Mouse (Mus musculus) lung, postnatal 10 days (tissue): ENCODE measurements at regions not wholly inside any gene's neighbourhood (a gene's known extent, or its start where the extent isn't known, plus 50 kb on each side); places are given as distances from the start of the nearest gene placed in this dataset.

Experiments
- DNase-seq: peaks from one replicate; pipeline ENCODE4 v3.0.0; 2021

DNA sequence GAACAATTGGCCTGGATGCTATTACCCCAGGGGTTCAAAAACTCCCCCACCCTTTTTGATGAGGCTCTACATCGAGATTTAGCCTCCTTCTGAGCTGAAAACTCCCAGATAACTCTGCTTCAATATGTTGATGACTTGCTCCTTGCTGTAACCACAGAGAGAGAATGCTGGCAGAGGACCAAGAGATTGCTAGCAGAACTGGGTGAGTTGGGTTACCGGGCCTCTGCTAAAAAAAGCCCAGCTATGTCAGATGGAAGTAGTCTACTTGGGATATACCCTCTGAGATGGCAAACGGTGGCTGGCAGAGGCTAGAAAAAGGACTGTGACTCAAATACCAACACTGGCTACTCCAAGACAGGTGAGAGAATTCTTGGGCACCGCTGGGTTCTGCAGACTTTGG is 63.9 kb upstream of the Gm906 start:
- peak; percentile 9 for DNase-seq

DNA sequence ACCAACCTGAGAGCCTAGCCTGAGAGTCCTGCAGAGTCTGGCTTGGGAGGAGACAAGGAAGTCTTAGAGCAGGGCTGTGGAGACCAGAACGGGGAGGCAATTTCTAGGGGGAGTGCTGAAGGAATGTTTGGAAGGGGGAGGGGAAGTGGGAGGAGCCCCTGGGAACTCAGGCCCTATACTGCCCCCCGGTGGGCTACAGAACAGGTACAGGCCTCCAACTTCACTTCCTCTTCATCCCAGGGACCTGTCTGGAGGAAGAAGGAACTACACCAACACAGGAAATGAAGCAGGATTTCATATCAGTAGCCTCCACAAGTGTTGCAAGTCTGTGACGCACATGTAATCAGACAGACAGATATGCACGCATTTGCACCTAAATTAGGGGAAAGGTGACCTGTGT is 72.4 kb upstream of the Gm906 start:
- DNase-seq: peak; percentile 11

DNA sequence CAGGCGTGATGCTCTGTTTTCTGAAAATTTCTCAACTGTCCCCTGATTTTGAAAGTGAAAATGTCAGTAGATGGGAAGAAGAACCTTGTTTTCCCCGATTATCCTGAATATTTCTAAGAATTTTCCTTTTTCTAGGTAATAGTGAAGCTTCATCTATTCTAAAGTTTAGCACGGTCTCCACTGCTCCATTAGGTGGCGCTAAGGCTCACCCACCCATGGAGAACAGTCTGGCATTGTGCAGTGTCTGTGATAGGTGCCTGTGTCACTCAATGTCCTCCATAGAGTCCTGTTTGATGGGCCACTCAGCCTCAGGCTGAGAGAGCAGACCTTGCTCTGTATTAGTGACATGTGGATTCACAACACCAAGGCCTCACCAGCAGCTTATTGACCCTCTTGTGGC is 78.5 kb upstream of the Gm906 start:
- no peak for DNase-seq

DNA sequence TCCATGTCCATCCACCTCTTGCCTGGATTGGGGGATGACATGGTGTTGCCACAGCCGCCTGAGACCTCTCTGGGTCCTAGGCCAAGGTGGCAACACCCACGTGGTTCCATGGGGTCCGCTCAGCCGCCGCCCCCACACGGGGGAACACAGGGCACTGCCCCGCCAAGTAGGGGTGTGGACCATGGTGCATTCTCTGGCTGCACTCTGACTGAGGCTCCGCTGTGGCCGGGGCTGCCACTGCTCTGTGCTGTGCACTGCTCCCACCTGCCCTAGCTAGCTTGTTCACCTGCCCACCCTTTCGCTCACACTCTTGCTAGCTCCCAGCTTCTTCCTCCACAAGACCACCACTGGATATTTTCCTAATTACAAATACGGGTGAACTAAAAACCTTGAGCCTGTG is 73.5 kb upstream of the Fbxw17 start:
- no peak for DNase-seq

DNA sequence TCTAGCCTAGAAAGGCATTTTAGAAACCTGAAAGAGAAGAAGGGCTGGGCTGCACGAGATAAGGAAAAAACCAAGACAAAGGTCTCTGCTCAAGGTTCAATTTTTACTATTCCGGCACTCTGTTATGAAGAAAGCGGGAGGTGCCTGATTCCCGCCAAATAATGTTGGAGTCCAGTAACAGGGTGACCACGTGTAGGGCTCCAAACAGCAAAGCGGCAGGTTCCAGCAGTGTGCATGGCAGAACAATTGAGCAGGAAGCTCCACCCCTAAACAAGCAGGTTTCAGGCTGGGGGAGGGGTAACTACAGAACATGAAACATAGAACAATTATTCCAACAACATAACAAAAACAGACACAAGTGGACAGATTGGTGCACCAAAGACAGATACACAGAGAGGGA is 65.7 kb upstream of the Fbxw17 start:
- no peak for DNase-seq

DNA sequence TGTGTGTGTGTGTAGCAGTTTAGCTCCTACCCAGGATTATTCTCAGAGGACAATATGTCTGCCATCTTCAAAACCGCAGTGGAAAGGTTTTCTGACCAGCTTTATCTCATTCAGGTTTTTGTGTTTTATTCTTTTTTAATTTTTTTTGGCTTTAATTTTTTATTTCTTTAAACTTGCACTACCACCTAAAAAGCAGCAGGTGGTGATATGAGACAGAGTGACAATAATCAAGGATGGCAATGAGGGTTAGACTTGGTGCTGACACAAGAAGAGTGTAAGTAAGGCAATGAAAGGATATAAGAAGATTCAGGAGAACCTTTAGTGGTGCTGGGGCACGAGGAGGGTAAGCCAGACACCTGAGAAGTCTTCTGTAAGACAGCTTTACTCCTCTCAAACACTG is 62.4 kb upstream of the Fbxw17 start:
- DNase-seq: no peak

DNA sequence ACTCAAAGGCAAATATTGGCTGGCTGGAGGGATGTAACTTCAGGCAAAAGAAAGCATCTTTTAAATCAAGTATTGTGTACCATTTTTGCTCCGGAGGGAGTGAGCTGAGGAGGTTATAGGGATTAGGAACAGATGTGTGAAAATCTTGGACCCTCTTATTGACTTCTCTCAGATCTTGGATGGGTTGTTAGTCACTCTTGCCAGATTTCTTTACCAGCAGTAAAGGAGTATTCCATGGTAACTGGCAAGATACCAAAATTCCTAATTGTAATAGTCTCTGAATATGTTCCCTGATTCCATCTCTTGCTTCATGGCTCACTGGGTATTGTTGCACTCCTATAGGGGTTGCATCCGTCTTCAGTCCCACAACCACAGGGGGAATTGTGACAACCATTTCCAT is 58.1 kb upstream of the Fbxw17 start:
- DNase-seq: no peak
